Mouse (Mus musculus): ENCODE measurements around the gene Bhlhe41. TPM values are rescaled to one million over a fixed set of nuclear protein-coding genes. Genes with fewer than 3 reads are reported as not detected.

The Bhlhe41 gene
- polyA plus RNA-seq, 1 experiment from 2014 or later: 3.0 TPM

DNA sequence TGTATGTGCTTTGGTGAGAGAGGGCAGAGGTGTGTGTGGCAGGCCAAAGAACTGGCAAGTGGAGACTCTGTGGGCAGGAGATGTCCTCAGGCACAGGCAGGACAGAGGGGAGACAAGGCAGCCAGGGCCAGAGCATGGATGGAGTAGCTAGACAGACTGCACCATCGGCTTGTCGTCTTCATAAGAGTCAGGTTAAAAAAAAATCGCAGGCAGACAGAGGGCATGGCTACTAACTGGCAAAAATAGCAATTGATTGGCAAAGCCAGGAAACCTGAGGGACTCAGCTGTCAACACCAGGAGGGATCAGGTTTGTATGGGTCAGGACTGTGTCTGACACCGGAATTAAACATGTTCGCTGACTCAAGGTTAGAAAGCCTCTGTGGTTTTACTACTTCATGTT, 10.6 kb downstream of the Bhlhe41 start:
- Histone ChIP-seq H3K27ac (replicated peaks; ENCODE audit: low read depth, low read length) (no peak overlapping the region), H3K36me3 (ENCODE audit: control insufficient read depth, insufficient read depth, low read length) (no peaks in the 10 kb centered on the region), H3K4me3 (ENCODE audit: low read depth, low read length) (no peak overlapping the region), H3K4me2 (ENCODE audit: low read depth, low read length) (0 out of 2 replicates have a peak overlapping the region, but pooled peaks have one; percentile 57), H3K27me3 (replicated peaks; ENCODE audit: control insufficient read depth, insufficient read depth, low read length) (no peaks in the 10 kb centered on the region), H3K9ac (ENCODE audit: low read depth, low read length) (no peak overlapping the region; the same call in 1 of the 2 replicates), H3K9me3 (ENCODE audit: control insufficient read depth, low read length) (no peaks in the 10 kb centered on the region), H3K4me1 (ENCODE audit: control insufficient read depth, insufficient read depth, low read length) (peaks cover 10% of the 10 kb centered on the region)
- no peak for DNase-seq (ENCODE audit: low spot score)
- WGBS: 52% methylated on average over 5 of the region's 5 CpGs
- no peak for ATAC-seq (ENCODE audit: low read depth)

- H3K36me3 ChIP-seq (ENCODE audit: control insufficient read depth, insufficient read depth, low read length): no peaks in the 10 kb centered on the region
- no peak overlapping the region for H3K27ac ChIP-seq (replicated peaks; ENCODE audit: low read depth, low read length)
- peaks cover 10% of the 10 kb centered on the region for H3K4me1 ChIP-seq (ENCODE audit: control insufficient read depth, insufficient read depth, low read length)
- H3K9ac ChIP-seq (ENCODE audit: low read depth, low read length): no peak overlapping the region
- no peaks in the 10 kb centered on the region for H3K9me3 ChIP-seq (ENCODE audit: control insufficient read depth, low read length)
- ATAC-seq (ENCODE audit: low read depth) (no peak), DNase-seq (ENCODE audit: low spot score) (no peak)
- H3K27me3 ChIP-seq (replicated peaks; ENCODE audit: control insufficient read depth, insufficient read depth, low read length): no peaks in the 10 kb centered on the region
- no peak overlapping the region for H3K4me2 ChIP-seq (ENCODE audit: low read depth, low read length)
- no peak overlapping the region for H3K4me3 ChIP-seq (ENCODE audit: low read depth, low read length)
- WGBS: 87% methylated on average over 10 of the region's 10 CpGs
These were observed 11.8 kb downstream of the Bhlhe41 start for GRCm38 (mm10) chr6:145853356-145854079.

DNA sequence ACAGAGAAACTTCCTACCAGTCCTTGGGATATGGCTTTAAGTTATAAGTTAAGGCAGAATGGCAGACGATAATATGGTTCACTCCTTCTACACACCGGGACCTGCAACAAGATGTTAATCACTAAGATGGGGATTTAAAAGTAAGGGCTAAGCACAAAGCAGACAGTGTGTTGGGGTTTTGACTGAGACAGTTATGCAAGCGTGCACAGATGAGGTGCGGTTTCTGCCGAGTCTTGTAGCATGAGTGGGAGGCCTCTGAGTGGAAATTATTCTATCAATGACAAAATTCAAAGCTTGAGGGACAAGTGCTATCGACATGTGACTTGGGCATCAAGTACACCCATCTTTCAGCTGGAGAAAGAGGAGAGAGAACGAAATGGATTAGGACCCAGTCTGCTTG, 12.7 kb downstream of the Bhlhe41 start:
- no peaks in the 10 kb centered on the region for H3K9me3 ChIP-seq (ENCODE audit: control insufficient read depth, low read length)
- no peaks in the 10 kb centered on the region for H3K27me3 ChIP-seq (replicated peaks; ENCODE audit: control insufficient read depth, insufficient read depth, low read length)
- no peak overlapping the region for H3K27ac ChIP-seq (replicated peaks; ENCODE audit: low read depth, low read length)
- H3K4me3 ChIP-seq (ENCODE audit: low read depth, low read length): no peak overlapping the region
- ATAC-seq (ENCODE audit: low read depth) (no peak), DNase-seq (ENCODE audit: low spot score) (no peak)
- 90% methylated on average over 7 of the region's 7 CpGs for WGBS
- no peak overlapping the region for H3K9ac ChIP-seq (ENCODE audit: low read depth, low read length)
- no peak overlapping the region for H3K4me2 ChIP-seq (ENCODE audit: low read depth, low read length)
- peaks cover 10% of the 10 kb centered on the region for H3K4me1 ChIP-seq (ENCODE audit: control insufficient read depth, insufficient read depth, low read length)
- H3K36me3 ChIP-seq (ENCODE audit: control insufficient read depth, insufficient read depth, low read length): no peaks in the 10 kb centered on the region

- Histone ChIP-seq H3K4me2 (ENCODE audit: low read depth, low read length) (no peak overlapping the region), H3K27me3 (replicated peaks; ENCODE audit: control insufficient read depth, insufficient read depth, low read length) (no peaks in the 10 kb centered on the region), H3K9ac (ENCODE audit: low read depth, low read length) (no peak overlapping the region), H3K27ac (replicated peaks; ENCODE audit: low read depth, low read length) (no peak overlapping the region), H3K4me3 (ENCODE audit: low read depth, low read length) (no peak overlapping the region), H3K9me3 (ENCODE audit: control insufficient read depth, low read length) (no peaks in the 10 kb centered on the region), H3K4me1 (ENCODE audit: control insufficient read depth, insufficient read depth, low read length) (peaks cover 10% of the 10 kb centered on the region), H3K36me3 (ENCODE audit: control insufficient read depth, insufficient read depth, low read length) (no peaks in the 10 kb centered on the region)
- 69% methylated on average over 11 of the region's 11 CpGs for WGBS
- ATAC-seq (ENCODE audit: low read depth) (no peak), DNase-seq (ENCODE audit: low spot score) (no peak)
These were observed 13.4 kb downstream of the Bhlhe41 start for GRCm38 (mm10) chr6:145851956-145852355.

DNA sequence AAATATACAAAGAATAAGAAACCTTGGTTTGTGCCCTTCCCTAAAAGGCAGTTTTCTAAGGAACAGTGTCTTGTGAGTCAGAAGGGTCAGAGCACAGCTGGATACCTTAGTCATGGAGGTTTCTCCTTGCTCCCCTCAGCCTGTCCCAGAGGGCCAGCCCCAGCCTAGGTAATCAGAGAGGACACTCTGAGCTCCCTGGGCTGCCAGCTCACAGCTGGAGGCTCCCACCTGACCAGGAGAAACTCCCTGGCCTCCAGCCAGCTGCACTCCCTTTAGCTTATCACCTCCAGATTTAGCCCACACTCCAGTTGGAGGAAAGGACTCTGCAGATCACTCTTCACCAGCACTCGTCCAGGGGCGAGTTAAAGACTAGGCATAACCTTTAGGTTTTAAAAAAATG, 14.6 kb downstream of the Bhlhe41 start:
- H3K9ac ChIP-seq (ENCODE audit: low read depth, low read length): no peak overlapping the region
- WGBS: 40% methylated on average over 2 of the region's 2 CpGs
- no peak overlapping the region for H3K4me2 ChIP-seq (ENCODE audit: low read depth, low read length)
- H3K27me3 ChIP-seq (replicated peaks; ENCODE audit: control insufficient read depth, insufficient read depth, low read length): no peaks in the 10 kb centered on the region
- no peak overlapping the region for H3K27ac ChIP-seq (replicated peaks; ENCODE audit: low read depth, low read length)
- no peak overlapping the region for H3K4me3 ChIP-seq (ENCODE audit: low read depth, low read length)
- no peaks in the 10 kb centered on the region for H3K9me3 ChIP-seq (ENCODE audit: control insufficient read depth, low read length)
- no peaks in the 10 kb centered on the region for H3K36me3 ChIP-seq (ENCODE audit: control insufficient read depth, insufficient read depth, low read length)
- peak; percentile 33 for DNase-seq (ENCODE audit: low spot score)
- peaks cover 6% of the 10 kb centered on the region for H3K4me1 ChIP-seq (ENCODE audit: control insufficient read depth, insufficient read depth, low read length)
- no peak for ATAC-seq (ENCODE audit: low read depth)

DNA sequence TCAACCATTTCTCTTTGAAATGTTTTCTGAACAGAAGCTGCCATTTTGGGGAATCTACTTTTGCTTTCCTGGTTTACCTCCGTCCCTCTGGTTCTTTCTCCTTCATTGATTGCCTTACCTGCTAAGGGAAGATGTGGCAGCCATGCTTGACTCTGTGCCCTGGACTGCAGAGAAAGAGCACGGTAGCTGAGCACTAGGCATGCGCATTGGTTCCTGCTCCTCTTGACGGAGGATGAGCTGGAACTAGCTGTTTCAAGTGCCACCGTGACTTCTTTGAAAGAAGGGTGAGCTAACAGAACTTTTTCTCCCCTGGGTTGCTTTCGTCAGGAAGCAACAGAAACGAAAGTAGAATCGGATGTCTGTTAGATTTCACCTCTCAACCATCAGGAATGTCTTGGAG, 17.7 kb downstream of the Bhlhe41 start:
- DNase-seq (ENCODE audit: low spot score): no peak
- Histone ChIP-seq H3K9me3 (ENCODE audit: control insufficient read depth, low read length) (no peaks in the 10 kb centered on the region), H3K27ac (replicated peaks; ENCODE audit: low read depth, low read length) (no peak overlapping the region), H3K4me1 (ENCODE audit: control insufficient read depth, insufficient read depth, low read length) (no peaks in the 10 kb centered on the region), H3K9ac (ENCODE audit: low read depth, low read length) (no peak overlapping the region), H3K36me3 (ENCODE audit: control insufficient read depth, insufficient read depth, low read length) (no peaks in the 10 kb centered on the region), H3K4me3 (ENCODE audit: low read depth, low read length) (no peak overlapping the region), H3K4me2 (ENCODE audit: low read depth, low read length) (no peak overlapping the region), H3K27me3 (replicated peaks; ENCODE audit: control insufficient read depth, insufficient read depth, low read length) (no peaks in the 10 kb centered on the region)
- ATAC-seq (ENCODE audit: low read depth): no peak
- 85% methylated on average over 8 of the region's 8 CpGs for WGBS

GRCm38 (mm10) chr6:145846948-145847347, 18.4 kb downstream of the Bhlhe41 start:
- 75% methylated on average over 6 of the region's 6 CpGs for WGBS
- ATAC-seq (ENCODE audit: low read depth): no peak
- Histone ChIP-seq H3K27me3 (replicated peaks; ENCODE audit: control insufficient read depth, insufficient read depth, low read length) (no peaks in the 10 kb centered on the region), H3K27ac (replicated peaks; ENCODE audit: low read depth, low read length) (no peak overlapping the region), H3K4me3 (ENCODE audit: low read depth, low read length) (no peak overlapping the region), H3K4me2 (ENCODE audit: low read depth, low read length) (no peak overlapping the region), H3K9me3 (ENCODE audit: control insufficient read depth, low read length) (no peaks in the 10 kb centered on the region), H3K36me3 (ENCODE audit: control insufficient read depth, insufficient read depth, low read length) (no peaks in the 10 kb centered on the region), H3K4me1 (ENCODE audit: control insufficient read depth, insufficient read depth, low read length) (no peaks in the 10 kb centered on the region), H3K9ac (ENCODE audit: low read depth, low read length) (no peak overlapping the region)
- no peak for DNase-seq (ENCODE audit: low spot score)

DNA sequence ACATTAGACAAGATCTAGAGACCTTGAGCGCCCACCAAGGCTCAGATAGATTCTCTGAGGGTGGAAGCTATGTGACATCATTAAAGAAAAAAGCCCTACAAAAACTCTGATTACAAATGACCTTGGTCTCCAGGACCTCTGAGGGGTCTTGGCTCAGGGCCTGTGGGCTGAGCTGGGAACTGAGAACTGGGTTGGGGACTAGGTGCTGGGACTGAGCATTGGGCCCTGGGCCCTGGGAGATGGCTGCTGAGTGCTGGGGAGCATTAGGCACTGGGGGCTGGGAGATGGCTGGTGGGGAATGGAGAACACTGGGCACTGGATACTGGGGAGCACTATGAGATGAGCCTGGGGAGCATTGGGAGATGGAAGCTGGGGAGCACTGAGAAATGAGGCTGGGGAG, 19.3 kb downstream of the Bhlhe41 start:
- WGBS: 85% methylated on average over 1 of the region's 1 CpGs
- Histone ChIP-seq H3K4me1 (ENCODE audit: control insufficient read depth, insufficient read depth, low read length) (no peaks in the 10 kb centered on the region), H3K27me3 (replicated peaks; ENCODE audit: control insufficient read depth, insufficient read depth, low read length) (no peaks in the 10 kb centered on the region), H3K27ac (replicated peaks; ENCODE audit: low read depth, low read length) (no peak overlapping the region), H3K4me3 (ENCODE audit: low read depth, low read length) (no peak overlapping the region), H3K9ac (ENCODE audit: low read depth, low read length) (no peak overlapping the region), H3K9me3 (ENCODE audit: control insufficient read depth, low read length) (no peaks in the 10 kb centered on the region), H3K36me3 (ENCODE audit: control insufficient read depth, insufficient read depth, low read length) (no peaks in the 10 kb centered on the region), H3K4me2 (ENCODE audit: low read depth, low read length) (no peak overlapping the region)
- DNase-seq (ENCODE audit: low spot score) (no peak), ATAC-seq (ENCODE audit: low read depth) (no peak)

GRCm38 (mm10) chr6:145845611-145846010, 19.7 kb downstream of the Bhlhe41 start:
- WGBS: 61% methylated on average over 5 of the region's 5 CpGs
- H3K9me3 ChIP-seq (ENCODE audit: control insufficient read depth, low read length): no peaks in the 10 kb centered on the region
- H3K4me3 ChIP-seq (ENCODE audit: low read depth, low read length): no peak overlapping the region
- no peak for DNase-seq (ENCODE audit: low spot score)
- H3K27me3 ChIP-seq (replicated peaks; ENCODE audit: control insufficient read depth, insufficient read depth, low read length): no peaks in the 10 kb centered on the region
- no peak overlapping the region for H3K4me2 ChIP-seq (ENCODE audit: low read depth, low read length)
- H3K27ac ChIP-seq (replicated peaks; ENCODE audit: low read depth, low read length): no peak overlapping the region
- no peaks in the 10 kb centered on the region for H3K4me1 ChIP-seq (ENCODE audit: control insufficient read depth, insufficient read depth, low read length)
- H3K9ac ChIP-seq (ENCODE audit: low read depth, low read length): no peak overlapping the region
- ATAC-seq (ENCODE audit: low read depth): no peak
- H3K36me3 ChIP-seq (ENCODE audit: control insufficient read depth, insufficient read depth, low read length): no peaks in the 10 kb centered on the region
